Mouse (Mus musculus) left cerebral cortex, adult 2 months (tissue): ENCODE data around the gene Olfr982. TPM values are rescaled to one million over a fixed set of nuclear protein-coding genes. Genes with fewer than 3 reads are reported as not detected.

Source experiments
- DNase-seq, 2 experiments: peaks; one replicate each; pipeline ENCODE4 v3.0.0; 2021 to 2022; ENCODE audit warnings: low spot score in 2 of 2, mixed read lengths in 1 of 2; ENCODE audit errors: extremely low spot score in 1 of 2
- H3K27ac ChIP-seq: fragments of 200-600 bp; 2 replicates; pipeline ENCODE4 v1.8.1; 2022
- H3K4me3 ChIP-seq: fragments of 200-600 bp; 2 replicates; pipeline ENCODE4 v1.8.1; 2022
- CTCF ChIP-seq: fragments of 200-600 bp; IDR thresholded peaks from 2 replicates; pipeline ENCODE4 v1.8.1; 2022; ENCODE audit warnings: antibody characterized with exemption, mild to moderate bottlenecking, moderate library complexity
- intact Hi-C: fragments of 180-260 bp; cut with DNase I; formaldehyde crosslinking; loops from one replicate; pipeline ENCODE4 v1.15.1; 2025
- long read RNA-seq, 2 experiments: library from polyadenylated mRNA; stranded (forward); transcript quantifications; one replicate each; pipeline ENCODE4 v2.0.0; 2021; ENCODE audit warnings: borderline mapping rate in 2 of 2
- total RNA-seq, 2 experiments: library from RNA; stranded (reverse); gene quantifications; 2 replicates each; pipeline ENCODE4 v1.2.3; 2021

Olfr982 gene
- total RNA-seq = not detected
- long read RNA-seq, experiment 1 = 0 reads
- long read RNA-seq, experiment 2 = 0 reads

GRCm38 (mm10) chr9:40073529-40073928, at the start of gene Olfr982:
Gene Olfr982 (plus strand): TSS chr9:40073829.
- Histone ChIP-seq H3K4me3 (no peak within 1 kb of the TSS), H3K27ac (no peak within 1 kb of the TSS)
- intact Hi-C loops = no loop called here
- no peak for TF ChIP-seq CTCF
- DNase-seq = no peak

- H3K4me3 ChIP-seq = no peak overlapping the region
These were observed 23.5 kb upstream of the Olfr982 start for GRCm38 (mm10) chr9:40050138-40050537.

GRCm38 (mm10) chr9:40093495-40093894, 19.9 kb downstream of the Olfr982 start, which contains the start of gene Olfr983:
Gene Olfr983 (minus strand): TSS chr9:40093595.
- DNase-seq = no peak
- TF ChIP-seq CTCF = no peak
- Histone ChIP-seq H3K27ac (no peak within 1 kb of the TSS), H3K4me3 (no peak within 1 kb of the TSS)
- intact Hi-C loops = no loop called here

More at GRCm38 (mm10) chr9:40050138-40050537, 23.5 kb upstream of the Olfr982 start:
- DNase-seq = no peak
- intact Hi-C loops = no loop called here
- no peak for TF ChIP-seq CTCF
- H3K27ac ChIP-seq = no peak overlapping the region

- TF ChIP-seq CTCF = no peak
- intact Hi-C loops = no loop called here
- Histone ChIP-seq H3K4me3 (no peak overlapping the region), H3K27ac (no peak overlapping the region)
- no peak for DNase-seq
These were observed 21.1 kb downstream of the Olfr982 start for GRCm38 (mm10) chr9:40094769-40095168.

GRCm38 (mm10) chr9:40114106-40114505, 40.5 kb downstream of the Olfr982 start, which contains the start of gene Olfr984:
Gene Olfr984 (minus strand): TSS chr9:40114206.
- Histone ChIP-seq H3K4me3 (no peak within 1 kb of the TSS), H3K27ac (no peak within 1 kb of the TSS)
- intact Hi-C loops = no loop called here
- no peak for DNase-seq
- no peak for TF ChIP-seq CTCF

- H3K27ac ChIP-seq = no peak overlapping the region
- H3K4me3 ChIP-seq = no peak overlapping the region
- intact Hi-C loops = no loop called here
- peak in 1 of 2 experiments; percentile 20 for DNase-seq
- TF ChIP-seq CTCF = no peak
These were observed 43.1 kb downstream of the Olfr982 start for GRCm38 (mm10) chr9:40116645-40117286.

GRCm38 (mm10) chr9:40117287-40117659, 43.6 kb downstream of the Olfr982 start:
- Histone ChIP-seq H3K4me3 (no peak overlapping the region), H3K27ac (no peak overlapping the region)
- no peak for DNase-seq
- TF ChIP-seq CTCF = no peak
- intact Hi-C loops = no loop called here

Other genes starting within 250 kb of the Olfr982 start
- not detected for gene Olfr971, start 237.0 kb upstream of the Olfr982 start, total RNA-seq
- gene Olfr972, start 207.4 kb upstream of the Olfr982 start, total RNA-seq = not detected
- gene Olfr229, start 166.5 kb upstream of the Olfr982 start, total RNA-seq = not detected
- gene Olfr974, start 136.3 kb upstream of the Olfr982 start, total RNA-seq = not detected
- gene Olfr975, start 121.8 kb upstream of the Olfr982 start, total RNA-seq = not detected
- gene Olfr976, start 112.7 kb upstream of the Olfr982 start, total RNA-seq = not detected
- gene Olfr978, start 81.7 kb upstream of the Olfr982 start, total RNA-seq = not detected
- gene Olfr979, start 70.4 kb upstream of the Olfr982 start, total RNA-seq = not detected
- gene Olfr980, start 64.2 kb upstream of the Olfr982 start, total RNA-seq = not detected
- not detected for gene Olfr981, start 52.4 kb upstream of the Olfr982 start, total RNA-seq
- gene Olfr983, start 19.8 kb downstream of the Olfr982 start, total RNA-seq = not detected
- gene Olfr984, start 40.4 kb downstream of the Olfr982 start, total RNA-seq = not detected
- gene Olfr985, start 56.4 kb downstream of the Olfr982 start, total RNA-seq = not detected
- not detected for gene Tmem225, start 74.3 kb downstream of the Olfr982 start, total RNA-seq
- under 1 TPM in 1 of 2 experiments, not detected in 1; 0.09 TPM for gene Olfr986, start 107.1 kb downstream of the Olfr982 start, total RNA-seq
- 1 to 10 TPM; 3.2 to 4.0 TPM for gene Zfp202, start 118.5 kb downstream of the Olfr982 start, total RNA-seq
- 100 to 1,000 TPM; 110 to 116 TPM for gene Scn3b, start 195.4 kb downstream of the Olfr982 start, total RNA-seq